Mouse (Mus musculus) olfactory bulb, adult 2 months (tissue): ENCODE data around the gene B3glct.

Source experiments
- CTCF ChIP-seq: fragments of 200-500 bp; IDR thresholded peaks from 2 replicates; pipeline ENCODE4 v1.5.1; 2012; ENCODE audit warnings: low read depth, mild to moderate bottlenecking, low read length, moderate library complexity; ENCODE audit not compliant: insufficient read depth
- POLR2A ChIP-seq: fragments of 200-500 bp; IDR thresholded peaks from 2 replicates; pipeline ENCODE4 v1.6.1; 2012; ENCODE audit warnings: mild to moderate bottlenecking, low read depth, low read length, moderate library complexity; ENCODE audit not compliant: insufficient read depth

DNA sequence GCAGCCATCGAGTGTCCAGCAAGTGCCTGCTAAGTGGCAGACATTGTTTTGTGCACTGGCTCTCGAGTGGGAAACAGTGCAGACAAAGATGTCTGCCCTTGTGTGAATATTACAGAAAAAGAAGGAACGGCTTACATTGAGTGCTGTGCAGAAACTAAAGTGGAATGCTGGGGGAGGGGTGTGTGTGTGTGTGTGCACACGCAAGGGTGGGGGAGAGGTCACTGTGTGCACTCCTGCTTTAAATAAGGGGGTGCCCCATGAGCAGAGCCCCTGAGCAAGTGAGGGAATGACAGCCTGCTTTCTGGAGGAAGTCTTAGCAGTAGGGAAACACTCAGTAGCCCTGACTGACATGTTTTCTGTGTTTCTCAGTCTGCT is 27.9 kb upstream of the B3glct start:
- TF ChIP-seq POLR2A (no peak), CTCF (no peak)
